Mouse (Mus musculus): ENCODE results near the gene Kcnt2. TPM values are rescaled to one million over a fixed set of nuclear protein-coding genes. Genes with fewer than 3 reads are reported as not detected.

Kcnt2 gene
- total and polyA plus RNA-seq, 3 experiments: 0.78 to 4.1 (median 3.6) TPM

- no peak overlapping the region for H3K27ac ChIP-seq
- TF ChIP-seq POLR2A (IDR thresholded peaks at IDR 0.05; ENCODE audit: insufficient read depth, low read depth, low read length): no peak
- no peak for TF ChIP-seq CTCF (IDR thresholded peaks at IDR 0.05)
- TF ChIP-seq EP300 (IDR thresholded peaks at IDR 0.05; ENCODE audit: insufficient read depth, low read depth, low read length): no peak
- no peak overlapping the region for H3K4me3 ChIP-seq
- H3K27me3 ChIP-seq (ENCODE audit: control insufficient read depth, insufficient read depth, low read length): no peaks in the 10 kb centered on the region
- no peak for DNase-seq
- intact Hi-C loops (cut with DNase I): no loop called here
- no peaks in the 10 kb centered on the region; the same call in 1 of the 2 replicates for H3K4me1 ChIP-seq (ENCODE audit: control insufficient read depth, insufficient read depth, low read length)
- H3K79me2 ChIP-seq (replicated peaks; ENCODE audit: control insufficient read depth, insufficient read depth, low read length): no peaks in the 10 kb centered on the region
- H3K36me3 ChIP-seq (ENCODE audit: control insufficient read depth, insufficient read depth, low read length): no peaks in the 10 kb centered on the region
- no peak overlapping the region for H3K9ac ChIP-seq (ENCODE audit: low read depth, low read length)
Measured at GRCm38 (mm10) chr1:140295482-140295881, 49.5 kb downstream of the Kcnt2 start.

- WGBS: 86% methylated on average over 1 of the region's 1 CpGs
- H3K79me2 ChIP-seq (replicated peaks; ENCODE audit: control insufficient read depth, insufficient read depth, low read length): no peaks in the 10 kb centered on the region
- no peak for DNase-seq
- no peak overlapping the region for H3K4me3 ChIP-seq
- H3K27ac ChIP-seq: no peak overlapping the region
- intact Hi-C loops (cut with DNase I): no loop called here
- no peak overlapping the region for H3K9ac ChIP-seq (ENCODE audit: low read depth, low read length)
- peaks cover 2% of the 10 kb centered on the region; the same call in 1 of the 2 replicates for H3K4me1 ChIP-seq (ENCODE audit: control insufficient read depth, insufficient read depth, low read length)
- H3K27me3 ChIP-seq (ENCODE audit: control insufficient read depth, insufficient read depth, low read length): no peaks in the 10 kb centered on the region
- no peaks in the 10 kb centered on the region for H3K36me3 ChIP-seq (ENCODE audit: control insufficient read depth, insufficient read depth, low read length)
- TF ChIP-seq POLR2A (IDR thresholded peaks at IDR 0.05; ENCODE audit: insufficient read depth, low read depth, low read length) (no peak), EP300 (IDR thresholded peaks at IDR 0.05; ENCODE audit: insufficient read depth, low read depth, low read length) (no peak), CTCF (IDR thresholded peaks at IDR 0.05) (no peak)
Measured at GRCm38 (mm10) chr1:140304244-140304643, 58.3 kb downstream of the Kcnt2 start.

GRCm38 (mm10) chr1:140305344-140305743, 59.4 kb downstream of the Kcnt2 start:
- Histone ChIP-seq H3K27me3 (ENCODE audit: control insufficient read depth, insufficient read depth, low read length) (no peaks in the 10 kb centered on the region), H3K79me2 (replicated peaks; ENCODE audit: control insufficient read depth, insufficient read depth, low read length) (no peaks in the 10 kb centered on the region), H3K36me3 (ENCODE audit: control insufficient read depth, insufficient read depth, low read length) (no peaks in the 10 kb centered on the region), H3K4me1 (ENCODE audit: control insufficient read depth, insufficient read depth, low read length) (peaks cover 2% of the 10 kb centered on the region; the same call in 1 of the 2 replicates), H3K9ac (ENCODE audit: low read depth, low read length) (no peak overlapping the region), H3K27ac (no peak overlapping the region), H3K4me3 (no peak overlapping the region)
- intact Hi-C loops (cut with DNase I): no loop called here
- TF ChIP-seq CTCF (IDR thresholded peaks at IDR 0.05) (no peak), EP300 (IDR thresholded peaks at IDR 0.05; ENCODE audit: insufficient read depth, low read depth, low read length) (no peak), POLR2A (IDR thresholded peaks at IDR 0.05; ENCODE audit: insufficient read depth, low read depth, low read length) (no peak)
- no peak for DNase-seq

GRCm38 (mm10) chr1:140306339-140306738, 60.4 kb downstream of the Kcnt2 start:
- TF ChIP-seq POLR2A (IDR thresholded peaks at IDR 0.05; ENCODE audit: insufficient read depth, low read depth, low read length) (no peak), CTCF (IDR thresholded peaks at IDR 0.05) (no peak), EP300 (IDR thresholded peaks at IDR 0.05; ENCODE audit: insufficient read depth, low read depth, low read length) (no peak)
- Histone ChIP-seq H3K9ac (ENCODE audit: low read depth, low read length) (no peak overlapping the region), H3K4me3 (no peak overlapping the region), H3K79me2 (replicated peaks; ENCODE audit: control insufficient read depth, insufficient read depth, low read length) (no peaks in the 10 kb centered on the region), H3K36me3 (ENCODE audit: control insufficient read depth, insufficient read depth, low read length) (no peaks in the 10 kb centered on the region), H3K27ac (no peak overlapping the region), H3K4me1 (ENCODE audit: control insufficient read depth, insufficient read depth, low read length) (peaks cover 2% of the 10 kb centered on the region; the same call in 1 of the 2 replicates), H3K27me3 (ENCODE audit: control insufficient read depth, insufficient read depth, low read length) (no peaks in the 10 kb centered on the region)
- 62% methylated on average over 2 of the region's 2 CpGs for WGBS
- DNase-seq: no peak
- intact Hi-C loops (cut with DNase I): no loop called here

GRCm38 (mm10) chr1:140310739-140311138, 64.8 kb downstream of the Kcnt2 start:
- Histone ChIP-seq H3K9ac (ENCODE audit: low read depth, low read length) (no peak overlapping the region), H3K4me1 (ENCODE audit: control insufficient read depth, insufficient read depth, low read length) (peaks cover 2% of the 10 kb centered on the region; the same call in 1 of the 2 replicates), H3K27me3 (ENCODE audit: control insufficient read depth, insufficient read depth, low read length) (no peaks in the 10 kb centered on the region), H3K27ac (no peak overlapping the region), H3K79me2 (replicated peaks; ENCODE audit: control insufficient read depth, insufficient read depth, low read length) (no peaks in the 10 kb centered on the region), H3K36me3 (ENCODE audit: control insufficient read depth, insufficient read depth, low read length) (no peaks in the 10 kb centered on the region), H3K4me3 (no peak overlapping the region)
- TF ChIP-seq EP300 (IDR thresholded peaks at IDR 0.05; ENCODE audit: insufficient read depth, low read depth, low read length): no peak
- TF ChIP-seq CTCF (IDR thresholded peaks at IDR 0.05): no peak
- TF ChIP-seq POLR2A (IDR thresholded peaks at IDR 0.05; ENCODE audit: insufficient read depth, low read depth, low read length): no peak
- no peak for DNase-seq
- WGBS: 85% methylated on average over 2 of the region's 2 CpGs
- intact Hi-C loops (cut with DNase I): no loop called here

GRCm38 (mm10) chr1:140325088-140325487, 79.1 kb downstream of the Kcnt2 start:
- 40% methylated on average over 3 of the region's 3 CpGs for WGBS
- no peak for TF ChIP-seq POLR2A (IDR thresholded peaks at IDR 0.05; ENCODE audit: insufficient read depth, low read depth, low read length)
- no peak for TF ChIP-seq EP300 (IDR thresholded peaks at IDR 0.05; ENCODE audit: insufficient read depth, low read depth, low read length)
- no peaks in the 10 kb centered on the region for H3K27me3 ChIP-seq (ENCODE audit: control insufficient read depth, insufficient read depth, low read length)
- no peaks in the 10 kb centered on the region for H3K36me3 ChIP-seq (ENCODE audit: control insufficient read depth, insufficient read depth, low read length)
- no peak overlapping the region for H3K9ac ChIP-seq (ENCODE audit: low read depth, low read length)
- DNase-seq: no peak
- H3K4me3 ChIP-seq: no peak overlapping the region
- H3K79me2 ChIP-seq (replicated peaks; ENCODE audit: control insufficient read depth, insufficient read depth, low read length): no peaks in the 10 kb centered on the region
- no peaks in the 10 kb centered on the region for H3K4me1 ChIP-seq (ENCODE audit: control insufficient read depth, insufficient read depth, low read length)
- intact Hi-C loops (cut with DNase I): no loop called here
- H3K27ac ChIP-seq: no peak overlapping the region
